Comparison of ENCODE assay signal across 11 mouse cellular contexts in genomic region chr16:43080923-43081702, GRCm38 (mm10).
DNase-seq lines count a peak whose midpoint lies in the region; ATAC-seq and TF ChIP-seq lines count a peak whose summit lies in the region.
"Had no signal": no experiment of that assay in that cellular context is flagged by ENCODE, and none has a peak within 500 bp of the region (broad histone marks: within the 10 kb centered on the region; RNA-seq: fewer than 3 reads in every experiment).

No protein-coding gene starts in this region.

- H3K27me3 ChIP-seq in hindbrain, embryonic 15.5 days, result no peaks in the 10 kb centered on the region
- H3K27me3 ChIP-seq in hindbrain, embryonic 10.5 days (ENCODE audit: insufficient read depth, poor library complexity, severe bottlenecking), result no peaks in the 10 kb centered on the region
- no peaks in the 10 kb centered on the region for H3K27me3 ChIP-seq in hindbrain, postnatal 0 days (ENCODE audit: insufficient read depth, low read length)

- H3K27ac ChIP-seq in hindbrain, embryonic 15.5 days (replicated peaks), result no peak overlapping the region
- H3K27ac ChIP-seq in hindbrain, embryonic 10.5 days, result no peak overlapping the region
- no peak overlapping the region for H3K27ac ChIP-seq in hindbrain, postnatal 0 days
- H3K27ac ChIP-seq: kidney, postnatal 0 days had no signal

- no peaks in the 10 kb centered on the region for H3K9me3 ChIP-seq in hindbrain, embryonic 15.5 days
- no peaks in the 10 kb centered on the region for H3K9me3 ChIP-seq in hindbrain, embryonic 10.5 days
- H3K9me3 ChIP-seq in hindbrain, postnatal 0 days (ENCODE audit: low read length), result no peaks in the 10 kb centered on the region

- no peak for DNase-seq in hindbrain, embryonic 10.5 days (ENCODE audit: low spot score)
- DNase-seq in MN1 (ENCODE audit: low spot score), result peak; percentile 11
- peak; percentile 25 to 54 for DNase-seq in cerebellum, adult 18-20 months
- DNase-seq in hindbrain, postnatal 0 days (ENCODE audit: low spot score), result peak; percentile 69
- DNase-seq in spleen, postnatal 14 days (ENCODE audit: low spot score in 2 of 2), result no peak
- DNase-seq in frontal cortex, postnatal 14 days (ENCODE audit: low spot score in 2 of 2), result no peak
- DNase-seq: right cerebral cortex, postnatal 4 days; thymus, postnatal 36 days had no signal

- peak; percentile 61 for ATAC-seq in hindbrain, embryonic 15.5 days (ENCODE audit: low FRiP score, low read depth)
- peak; percentile 71 for ATAC-seq in hindbrain, postnatal 0 days
- no peak for ATAC-seq in granulocyte monocyte progenitor cell, adult 5-6 weeks (replicated peaks; ENCODE audit: poor library complexity, severe bottlenecking)

- no peak overlapping the region for H3K4me2 ChIP-seq in hindbrain, embryonic 15.5 days
- no peak overlapping the region for H3K4me2 ChIP-seq in hindbrain, postnatal 0 days (ENCODE audit: low read depth, low read length)

- TF ChIP-seq CTCF in hindbrain, postnatal 0 days (IDR thresholded peaks at IDR 0.05; ENCODE audit: low read depth), result no peak

- H3K36me3 ChIP-seq in hindbrain, embryonic 15.5 days, result no peaks in the 10 kb centered on the region
- no peaks in the 10 kb centered on the region for H3K36me3 ChIP-seq in hindbrain, embryonic 10.5 days
- no peaks in the 10 kb centered on the region for H3K36me3 ChIP-seq in hindbrain, postnatal 0 days (ENCODE audit: insufficient read depth, low read length)

- H3K4me1 ChIP-seq in hindbrain, embryonic 15.5 days (replicated peaks), result no peaks in the 10 kb centered on the region
- H3K4me1 ChIP-seq in hindbrain, embryonic 10.5 days (replicated peaks), result no peaks in the 10 kb centered on the region
- no peaks in the 10 kb centered on the region for H3K4me1 ChIP-seq in hindbrain, postnatal 0 days (ENCODE audit: insufficient read depth, low read length)

- 67% methylated on average over 5 of the region's 5 CpGs for WGBS in hindbrain, embryonic 15.5 days
- 89% methylated on average over 5 of the region's 5 CpGs for WGBS in hindbrain, embryonic 10.5 days
- WGBS in hindbrain, postnatal 0 days, result 54% methylated on average over 5 of the region's 5 CpGs

- no peak overlapping the region for H3K4me3 ChIP-seq in hindbrain, embryonic 15.5 days
- H3K4me3 ChIP-seq in hindbrain, embryonic 10.5 days, result no peak overlapping the region
- H3K4me3 ChIP-seq in hindbrain, postnatal 0 days (ENCODE audit: low read length), result no peak overlapping the region

- H3K9ac ChIP-seq in hindbrain, embryonic 15.5 days, result no peak overlapping the region
- no peak overlapping the region for H3K9ac ChIP-seq in hindbrain, postnatal 0 days (replicated peaks; ENCODE audit: low read length)

Comparison
In these comparisons a context has a peak if more than half of its experiments do, and no peak if none do; other contexts are left out.
1. DNase-seq: peak in MN1 (single experiment), cerebellum, adult 18-20 months (2 of 2) and hindbrain, postnatal 0 days (single experiment); none in hindbrain, embryonic 10.5 days (single experiment), spleen, postnatal 14 days (0 of 2) and frontal cortex, postnatal 14 days (0 of 2).